Mouse (Mus musculus) embryonic facial prominence, embryonic 10.5 days (tissue): ENCODE measurements around the gene 2610318N02Rik. TPM values are rescaled to one million over a fixed set of nuclear protein-coding genes. Genes with fewer than 3 reads are reported as not detected.
A peak's percentile ranks its signal among the peaks of the same experiment; 100 is the strongest.

Experiments
- microRNA counts: library from miRNA; unstranded; fragments of <30 nt; microRNA quantifications from one replicate; lab custom pipeline; 2017
- microRNA-seq: library from miRNA; unstranded; fragments of <30 nt; microRNA quantifications from one replicate; pipeline ENCODE4, GENCODE M21; 2017
- polyA plus RNA-seq: library from polyadenylated mRNA; unstranded; fragments of >200 nt; fragmentation: Nextera tagmentation; extraction: Ambion mirVana; gene quantifications from 2 replicates; pipeline ENCODE4 v1.2.1, GENCODE M21; 2016

2610318N02Rik gene
- polyA plus RNA-seq, 1 experiment from 2014 or later = 170 TPM

MicroRNA genes within 50 kb of the gene (microRNA counts, 519-probe panel; counts per million panel counts)
- 6,087 counts per million, percentile 95 among the panel's probes with 10 or more counts for microRNA mmu-miR-130b (lab: Ali Mortazavi, UCI)
- microRNA mmu-miR-301b (lab: Ali Mortazavi, UCI) = 4,450 counts per million, percentile 82 among the panel's probes with 10 or more counts

Small RNAs within 50 kb of the gene (microRNA-seq; reads per million reads assigned to microRNA genes)
- gene Mir130b (14,395 reads per million, percentile 97 among the genes with 10 or more reads in this experiment), gene Mir301b (263 reads per million, percentile 61 among the genes with 10 or more reads in this experiment)

Other genes starting within 250 kb of the 2610318N02Rik start
- 33.8 and 35.7 TPM in 2 replicates for gene Ppm1f, start 228.7 kb downstream of the 2610318N02Rik start, polyA plus RNA-seq
- 141 TPM in 2 replicates for gene Mapk1, start 141.8 kb downstream of the 2610318N02Rik start, polyA plus RNA-seq
- gene Ypel1, start 55.5 kb downstream of the 2610318N02Rik start, polyA plus RNA-seq = 89.9 and 95.5 TPM in 2 replicates
- gene Ppil2, start 13.9 kb downstream of the 2610318N02Rik start, polyA plus RNA-seq = 150 TPM in 2 replicates
- 107 and 118 TPM in 2 replicates for gene Sdf2l1, start 7.2 kb upstream of the 2610318N02Rik start, polyA plus RNA-seq
- gene Ydjc, start 19.5 kb upstream of the 2610318N02Rik start, polyA plus RNA-seq = 6.7 and 7.5 TPM in 2 replicates
- gene Ccdc116, start 22.1 kb upstream of the 2610318N02Rik start, polyA plus RNA-seq = 0.55 and 0.57 TPM in 2 replicates
- gene Ube2l3, start 77.5 kb upstream of the 2610318N02Rik start, polyA plus RNA-seq = 410 and 436 TPM in 2 replicates
- gene Rimbp3, start 83.4 kb upstream of the 2610318N02Rik start, polyA plus RNA-seq = 0.70 and 0.79 TPM in 2 replicates
- 17.0 and 17.1 TPM in 2 replicates for gene Hic2, start 108.4 kb upstream of the 2610318N02Rik start, polyA plus RNA-seq
- 7.1 and 8.9 TPM in 2 replicates for gene Tmem191c, start 150.9 kb upstream of the 2610318N02Rik start, polyA plus RNA-seq
- 0.19 and 0.21 TPM in 2 replicates for gene Serpind1, start 206.2 kb upstream of the 2610318N02Rik start, polyA plus RNA-seq